Mouse (Mus musculus) forebrain, postnatal 0 days (tissue): ENCODE measurements around the gene Evpl. TPM values are rescaled to one million over a fixed set of nuclear protein-coding genes. Genes with fewer than 3 reads are reported as not detected.

Experiments used
- ATAC-seq: fragments of 200-750 bp; cut with Nextera tagmentation; 2 replicates; pipeline ENCODE4 v1.8.0; 2017; ENCODE audit warnings: mild to moderate bottlenecking, moderate library complexity
- DNase-seq: peaks from one replicate; pipeline ENCODE4 v3.0.0-alpha.2; 2015
- H3K27ac ChIP-seq: fragments of 300-500 bp; sonication (generic); 2 replicates; pipeline ENCODE4 v1.5.1; 2014; ENCODE audit warnings: low read depth, mild to moderate bottlenecking, antibody characterized with exemption, low read length, moderate library complexity, mixed read lengths
- H3K27me3 ChIP-seq: fragments of 300-500 bp; sonication (generic); 2 replicates; pipeline ENCODE4 v1.6.1; 2014; ENCODE audit warnings: mild to moderate bottlenecking, low read length, mixed read lengths; ENCODE audit not compliant: insufficient read depth
- H3K36me3 ChIP-seq: fragments of 300-500 bp; sonication (generic); 2 replicates; pipeline ENCODE4 v1.6.1; 2014; ENCODE audit warnings: mild to moderate bottlenecking, moderate library complexity; ENCODE audit not compliant: insufficient read depth
- H3K4me1 ChIP-seq: fragments of 300-500 bp; sonication (generic); 2 replicates; pipeline ENCODE4 v1.6.1; 2014; ENCODE audit warnings: antibody characterized with exemption; ENCODE audit not compliant: insufficient read depth
- H3K4me2 ChIP-seq: fragments of 300-500 bp; sonication (generic); 2 replicates; pipeline ENCODE4 v1.6.1; 2014; ENCODE audit warnings: low read depth, mild to moderate bottlenecking, moderate library complexity
- H3K4me3 ChIP-seq: fragments of 300-500 bp; sonication (generic); 2 replicates; pipeline ENCODE4 v1.5.1; 2014; ENCODE audit warnings: low read depth, low read length, mixed read lengths
- H3K9ac ChIP-seq: fragments of 300-500 bp; sonication (generic); 2 replicates; pipeline ENCODE4 v1.6.1; 2014; ENCODE audit warnings: mild to moderate bottlenecking
- H3K9me3 ChIP-seq: fragments of 300-500 bp; sonication (generic); 2 replicates; pipeline ENCODE4 v1.6.1; 2016; ENCODE audit warnings: low read length
- CTCF ChIP-seq: sonication (generic); IDR thresholded peaks from 2 replicates; pipeline ENCODE4 v1.5.1; 2016; ENCODE audit warnings: antibody characterized with exemption, control low read depth, low read depth
- WGBS: fragments of 180-500 bp; shearing (Covaris S2); extraction: QIAGEN DNeasy Blood & Tissue Kit; methylation state at CpG from one replicate; pipeline ENCODE4 v1.1.7; 2014; 5-methylcytosine and 5-hydroxymethylcytosine counted together
- polyA plus RNA-seq: library from polyadenylated mRNA; unstranded; fragments of >200 nt; fragmentation: Nextera tagmentation; extraction: Ambion mirVana; gene quantifications from 2 replicates; pipeline ENCODE4 v1.2.1, GENCODE M21; 2015
- total RNA-seq: library from RNA; depleted of rRNA; stranded (reverse); fragments of >200 nt; gene quantifications from 2 replicates; pipeline ENCODE4 v1.2.3, GENCODE M21; 2014; rRNA removed

Gene Evpl
- total RNA-seq: 1.5 and 2.3 TPM in 2 replicates
- polyA plus RNA-seq: 0.49 and 1.1 TPM in 2 replicates

GRCm38 (mm10) chr11:116237742-116238395 is at the start of gene Evpl:
Evpl (minus strand) TSS chr11:116238077.
- Histone ChIP-seq H3K36me3 (0 out of 2 replicates have a peak, but pooled peaks cover 1% of the 10 kb centered on the region), H3K27ac (no peak within 1 kb of the TSS), H3K9ac (no peak within 1 kb of the TSS), H3K4me1 (no peaks in the 10 kb centered on the region), H3K4me2 (no peak within 1 kb of the TSS; the same call in 1 of the 2 replicates), H3K27me3 (0 out of 2 replicates have a peak, but pooled peaks cover 3% of the 10 kb centered on the region), H3K9me3 (no peaks in the 10 kb centered on the region), H3K4me3 (no peak within 1 kb of the TSS; the same call in 1 of the 2 replicates)
- no peak for DNase-seq
- no peak for ATAC-seq
- TF ChIP-seq CTCF: no peak
- 18% methylated on average over 31 of the region's 31 CpGs for WGBS

- H3K4me2 ChIP-seq: no peak overlapping the region
- TF ChIP-seq CTCF: no peak
- peaks cover 14% of the 10 kb centered on the region for H3K27me3 ChIP-seq
- no peak overlapping the region for H3K4me3 ChIP-seq
- 74% methylated on average over 5 of the region's 5 CpGs for WGBS
- H3K9ac ChIP-seq: no peak overlapping the region
- ATAC-seq (no peak), DNase-seq (no peak)
- no peak overlapping the region for H3K27ac ChIP-seq
- no peaks in the 10 kb centered on the region; the same call in 1 of the 2 replicates for H3K4me1 ChIP-seq
- H3K36me3 ChIP-seq: peaks cover 51% of the 10 kb centered on the region
- no peaks in the 10 kb centered on the region for H3K9me3 ChIP-seq
Measured at GRCm38 (mm10) chr11:116287351-116287750, 49.5 kb upstream of the Evpl start.

GRCm38 (mm10) chr11:116285770-116286191 is 47.9 kb upstream of the Evpl start:
- DNase-seq (no peak), ATAC-seq (no peak)
- peaks cover 29% of the 10 kb centered on the region for H3K27me3 ChIP-seq
- peaks cover 35% of the 10 kb centered on the region for H3K36me3 ChIP-seq
- no peaks in the 10 kb centered on the region; the same call in 1 of the 2 replicates for H3K4me1 ChIP-seq
- TF ChIP-seq CTCF: no peak
- no peak overlapping the region for H3K27ac ChIP-seq
- H3K4me3 ChIP-seq: no peak overlapping the region
- no peaks in the 10 kb centered on the region for H3K9me3 ChIP-seq
- no peak overlapping the region for H3K9ac ChIP-seq
- no peak overlapping the region for H3K4me2 ChIP-seq
- 66% methylated on average over 7 of the region's 7 CpGs for WGBS

- Histone ChIP-seq H3K9ac (no peak overlapping the region), H3K4me1 (no peaks in the 10 kb centered on the region; the same call in 1 of the 2 replicates), H3K36me3 (peaks cover 17% of the 10 kb centered on the region), H3K27me3 (peaks cover 41% of the 10 kb centered on the region), H3K4me2 (no peak overlapping the region), H3K9me3 (no peaks in the 10 kb centered on the region), H3K4me3 (no peak overlapping the region), H3K27ac (no peak overlapping the region)
- DNase-seq: no peak
- no peak for TF ChIP-seq CTCF
- 68% methylated on average over 6 of the region's 6 CpGs for WGBS
- ATAC-seq: no peak
Measured at GRCm38 (mm10) chr11:116283982-116284381, 46.1 kb upstream of the Evpl start.

- DNase-seq (no peak), ATAC-seq (peak; percentile 26; the same call in 1 of the 2 replicates)
- Histone ChIP-seq H3K36me3 (peaks cover 8% of the 10 kb centered on the region), H3K27me3 (peaks cover 41% of the 10 kb centered on the region), H3K4me1 (no peaks in the 10 kb centered on the region; the same call in 1 of the 2 replicates), H3K4me3 (no peak overlapping the region), H3K27ac (no peak overlapping the region), H3K4me2 (peak overlapping the region; percentile 7; the same call in 1 of the 2 replicates), H3K9ac (no peak overlapping the region), H3K9me3 (no peaks in the 10 kb centered on the region)
- WGBS: 12% methylated on average over 48 of the region's 48 CpGs
- TF ChIP-seq CTCF: no peak
Measured at GRCm38 (mm10) chr11:116282912-116283521, 45.1 kb upstream of the Evpl start.

- H3K9me3 ChIP-seq: no peaks in the 10 kb centered on the region
- peaks cover 41% of the 10 kb centered on the region for H3K27me3 ChIP-seq
- TF ChIP-seq CTCF: no peak
- H3K9ac ChIP-seq: no peak overlapping the region
- DNase-seq (no peak), ATAC-seq (no peak)
- H3K36me3 ChIP-seq: no peaks in the 10 kb centered on the region
- H3K4me2 ChIP-seq: peak overlapping the region; percentile 46; the same call in 1 of the 2 replicates
- WGBS: 2% methylated on average over 11 of the region's 11 CpGs
- H3K27ac ChIP-seq: no peak overlapping the region
- H3K4me1 ChIP-seq: no peaks in the 10 kb centered on the region; the same call in 1 of the 2 replicates
- no peak overlapping the region for H3K4me3 ChIP-seq
Measured at GRCm38 (mm10) chr11:116282089-116282488, 44.2 kb upstream of the Evpl start.

GRCm38 (mm10) chr11:116281671-116282070 is 43.8 kb upstream of the Evpl start:
- Histone ChIP-seq H3K4me3 (peak overlapping the region; percentile 23), H3K36me3 (no peaks in the 10 kb centered on the region), H3K27me3 (peaks cover 41% of the 10 kb centered on the region), H3K4me2 (peak overlapping the region; percentile 46), H3K9ac (peak overlapping the region; percentile 28; the same call in 1 of the 2 replicates), H3K27ac (no peak overlapping the region), H3K4me1 (no peaks in the 10 kb centered on the region; the same call in 1 of the 2 replicates), H3K9me3 (no peaks in the 10 kb centered on the region)
- no peak for DNase-seq
- WGBS: 3% methylated on average over 18 of the region's 18 CpGs
- no peak for TF ChIP-seq CTCF
- ATAC-seq: no peak
